Mouse (Mus musculus): ENCODE results near the gene Coa3. TPM values are rescaled to one million over a fixed set of nuclear protein-coding genes. Genes with fewer than 3 reads are reported as not detected.

The Coa3 gene
- total and polyA plus RNA-seq, 3 experiments = 120 to 325 TPM; not detected in 1

- H3K9ac ChIP-seq (ENCODE audit: control insufficient read depth, low read depth, low read length, poor library complexity, severe bottlenecking) = no peak overlapping the region
- H3K4me3 ChIP-seq (ENCODE audit: control insufficient read depth in 1 of 2, insufficient read depth in 1 of 2, low read depth in 2 of 2, low read length in 2 of 2) = no peak overlapping the region
- H3K79me2 ChIP-seq (ENCODE audit: control insufficient read depth, insufficient read depth, low read length, poor library complexity) = no peaks in the 10 kb centered on the region
- no peak for TF ChIP-seq RAD21 (IDR thresholded peaks at IDR 0.05; ENCODE audit: low read depth, low read length)
- TF ChIP-seq POLR2AphosphoS2 (IDR thresholded peaks at IDR 0.05; ENCODE audit: low read length) = no peak
- TF ChIP-seq TCF12 (IDR thresholded peaks at IDR 0.05; ENCODE audit: low read depth, low read length) = no peak
- no peak for TF ChIP-seq CHD1 (IDR thresholded peaks at IDR 0.05; ENCODE audit: low read depth, low read length)
- no peak for TF ChIP-seq TAL1 (IDR thresholded peaks at IDR 0.05; ENCODE audit: low read length)
- TF ChIP-seq EP300 (IDR thresholded peaks at IDR 0.05; ENCODE audit: low read depth in 1 of 2, low read length in 2 of 2) = no peak
- no peak for TF ChIP-seq BHLHE40 (IDR thresholded peaks at IDR 0.05; ENCODE audit: borderline replicate concordance, low read depth, low read length)
- no peak for TF ChIP-seq POLR2A (IDR thresholded peaks at IDR 0.05; ENCODE audit: control insufficient read depth in 1 of 2, insufficient read depth in 1 of 2, low read depth in 1 of 2, low read length in 2 of 2, poor library complexity in 1 of 2)
- TF ChIP-seq HCFC1 (IDR thresholded peaks at IDR 0.05; ENCODE audit: low read depth, low read length) = no peak
- no peak for TF ChIP-seq SIN3A (IDR thresholded peaks at IDR 0.05; ENCODE audit: low read length)
- TF ChIP-seq USF2 (IDR thresholded peaks at IDR 0.05; ENCODE audit: borderline replicate concordance in 1 of 2, insufficient read depth in 1 of 2, low read depth in 1 of 2, low read length in 2 of 2) = no peak
- no peak for TF ChIP-seq ETS1 (IDR thresholded peaks at IDR 0.05; ENCODE audit: low read depth, low read length)
- TF ChIP-seq JUND (IDR thresholded peaks at IDR 0.05; ENCODE audit: low read depth, low read length) = no peak
- TF ChIP-seq ZMIZ1 (IDR thresholded peaks at IDR 0.05; ENCODE audit: low read depth, low read length) = no peak
- no peak for TF ChIP-seq ZC3H11A (IDR thresholded peaks at IDR 0.05; ENCODE audit: low read depth, low read length)
- TF ChIP-seq NRF1 (IDR thresholded peaks at IDR 0.05; ENCODE audit: insufficient read depth, low read depth, low read length, poor library complexity, severe bottlenecking) = no peak
- H3K27me3 ChIP-seq (ENCODE audit: control insufficient read depth in 1 of 2, insufficient read depth in 2 of 2, low read length in 2 of 2) = peaks cover 0 to 12% of the 10 kb centered on the region in 2 experiments
- no peaks in the 10 kb centered on the region for H3K9me3 ChIP-seq (replicated peaks; ENCODE audit: insufficient read depth, low read length)
- no peak overlapping the region for H3K27ac ChIP-seq (ENCODE audit: control insufficient read depth, low read depth, low read length)
- no peak for DNase-seq (ENCODE audit: low read depth, low spot score)
- H3K4me1 ChIP-seq (ENCODE audit: control insufficient read depth in 1 of 2, insufficient read depth in 2 of 2, low read length in 2 of 2) = no peaks in the 10 kb centered on the region; a peak in 1 of 4 replicates
- no peaks in the 10 kb centered on the region for H3K36me3 ChIP-seq (ENCODE audit: control insufficient read depth in 1 of 2, insufficient read depth in 2 of 2, low read length in 2 of 2)
Measured at GRCm38 (mm10) chr11:101238071-101238647, 40.8 kb downstream of the Coa3 start.

- TF ChIP-seq E2F4 (IDR thresholded peaks at IDR 0.05; ENCODE audit: borderline replicate concordance, low read depth, low read length) = no peak
- no peak for TF ChIP-seq CHD2 (IDR thresholded peaks at IDR 0.05; ENCODE audit: low read length)
- TF ChIP-seq MAZ (IDR thresholded peaks at IDR 0.05; ENCODE audit: low read depth, low read length) = no peak
- TF ChIP-seq TAL1 (IDR thresholded peaks at IDR 0.05; ENCODE audit: low read length) = no peak
- no peak for TF ChIP-seq HCFC1 (IDR thresholded peaks at IDR 0.05; ENCODE audit: low read depth, low read length)
- no peak for TF ChIP-seq UBTF (IDR thresholded peaks at IDR 0.05; ENCODE audit: borderline replicate concordance, insufficient read depth, low read depth, low read length)
- TF ChIP-seq GABPA (IDR thresholded peaks at IDR 0.05; ENCODE audit: low read depth, low read length) = no peak
- no peak for TF ChIP-seq BHLHE40 (IDR thresholded peaks at IDR 0.05; ENCODE audit: borderline replicate concordance, low read depth, low read length)
- TF ChIP-seq NELFE (IDR thresholded peaks at IDR 0.05; ENCODE audit: low read depth, low read length) = no peak
- TF ChIP-seq ZNF384 (IDR thresholded peaks at IDR 0.05; ENCODE audit: low read depth, low read length) = no peak
- no peak for TF ChIP-seq ZKSCAN1 (IDR thresholded peaks at IDR 0.05; ENCODE audit: low read depth, low read length)
- TF ChIP-seq ZMIZ1 (IDR thresholded peaks at IDR 0.05; ENCODE audit: low read depth, low read length) = no peak
- no peak for TF ChIP-seq MYB (IDR thresholded peaks at IDR 0.05; ENCODE audit: low read depth, low read length)
- no peak for TF ChIP-seq TCF12 (IDR thresholded peaks at IDR 0.05; ENCODE audit: low read depth, low read length)
- TF ChIP-seq MXI1 (IDR thresholded peaks at IDR 0.05; ENCODE audit: low read depth, low read length) = no peak
- TF ChIP-seq ETS1 (IDR thresholded peaks at IDR 0.05; ENCODE audit: low read depth, low read length) = no peak
- TF ChIP-seq USF2 (IDR thresholded peaks at IDR 0.05; ENCODE audit: borderline replicate concordance in 1 of 2, insufficient read depth in 1 of 2, low read depth in 1 of 2, low read length in 2 of 2) = no peak
- no peak for TF ChIP-seq MAX (IDR thresholded peaks at IDR 0.05; ENCODE audit: low read length)
- no peak overlapping the region for H3K9ac ChIP-seq (ENCODE audit: control insufficient read depth, low read depth, low read length, poor library complexity, severe bottlenecking)
- peaks cover 0 to 6% of the 10 kb centered on the region in 2 experiments; a peak in 3 of 4 replicates for H3K4me1 ChIP-seq (ENCODE audit: control insufficient read depth in 1 of 2, insufficient read depth in 2 of 2, low read length in 2 of 2)
- H3K27me3 ChIP-seq (ENCODE audit: control insufficient read depth in 1 of 2, insufficient read depth in 2 of 2, low read length in 2 of 2) = peaks cover 0 to 9% of the 10 kb centered on the region in 2 experiments
- DNase-seq (ENCODE audit: low read depth, low spot score) = no peak
- H3K79me2 ChIP-seq (ENCODE audit: control insufficient read depth, insufficient read depth, low read length, poor library complexity) = no peaks in the 10 kb centered on the region
- H3K4me3 ChIP-seq (ENCODE audit: control insufficient read depth in 1 of 2, insufficient read depth in 1 of 2, low read depth in 2 of 2, low read length in 2 of 2) = no peak overlapping the region
- H3K36me3 ChIP-seq (ENCODE audit: control insufficient read depth in 1 of 2, insufficient read depth in 2 of 2, low read length in 2 of 2) = peaks cover 0 to 9% of the 10 kb centered on the region in 2 experiments; a peak in 2 of 4 replicates
- no peak overlapping the region for H3K27ac ChIP-seq (ENCODE audit: control insufficient read depth, low read depth, low read length)
- no peaks in the 10 kb centered on the region for H3K9me3 ChIP-seq (replicated peaks; ENCODE audit: insufficient read depth, low read length)
Measured at GRCm38 (mm10) chr11:101236782-101237181, 42.1 kb downstream of the Coa3 start.

Measured in MEL (cell line).